Mouse (Mus musculus) intestine, embryonic 16.5 days (tissue): Measurements from ENCODE around the gene Sfi1. TPM values are rescaled to one million over a fixed set of nuclear protein-coding genes. Genes with fewer than 3 reads are reported as not detected.
"Not testable (repeated sequence)": the region's sequence is repeated elsewhere in the genome, so short reads cannot be mapped to it uniquely, and the experiment has no call there.

Source experiments
- ATAC-seq: fragments of 200-750 bp; cut with Nextera tagmentation; 2 replicates; pipeline ENCODE4 v1.8.0; 2017; ENCODE audit warnings: moderate TSS enrichment, moderate library complexity
- H3K27ac ChIP-seq: fragments of 300-500 bp; sonication (generic); 2 replicates; pipeline ENCODE4 v1.5.1; 2014; ENCODE audit warnings: mild to moderate bottlenecking, low read length
- H3K27me3 ChIP-seq: fragments of 300-500 bp; sonication (generic); replicated peaks from 2 replicates; pipeline ENCODE4 v1.6.1; 2014; ENCODE audit warnings: low read length, control low read depth, mixed read lengths; ENCODE audit not compliant: control insufficient read depth, insufficient read depth
- H3K36me3 ChIP-seq: fragments of 300-500 bp; sonication (generic); 2 replicates; pipeline ENCODE4 v1.6.1; 2014; ENCODE audit warnings: low read length, control low read depth; ENCODE audit not compliant: control insufficient read depth, insufficient read depth
- H3K4me1 ChIP-seq: fragments of 300-500 bp; sonication (generic); 2 replicates; pipeline ENCODE4 v1.6.1; 2014; ENCODE audit warnings: low read length, control low read depth, mixed read lengths; ENCODE audit not compliant: control insufficient read depth, insufficient read depth
- H3K4me2 ChIP-seq: fragments of 300-500 bp; sonication (generic); 2 replicates; pipeline ENCODE4 v1.6.1; 2014; ENCODE audit warnings: low read depth, low read length, control low read depth
- H3K4me3 ChIP-seq: fragments of 300-500 bp; sonication (generic); 2 replicates; pipeline ENCODE4 v1.5.1; 2014; ENCODE audit warnings: mild to moderate bottlenecking, low read length
- H3K9ac ChIP-seq: fragments of 300-500 bp; sonication (generic); 2 replicates; pipeline ENCODE4 v1.6.1; 2014; ENCODE audit warnings: low read depth, low read length
- H3K9me3 ChIP-seq: fragments of 300-500 bp; sonication (generic); 2 replicates; pipeline ENCODE4 v1.6.1; 2016; ENCODE audit warnings: low read length, control low read depth; ENCODE audit not compliant: control insufficient read depth
- WGBS: fragments of 180-500 bp; shearing (Covaris S2); extraction: QIAGEN DNeasy Blood & Tissue Kit; methylation state at CpG from one replicate; pipeline ENCODE4 v1.1.7; 2014; 5-methylcytosine and 5-hydroxymethylcytosine counted together
- polyA plus RNA-seq: library from polyadenylated mRNA; unstranded; fragments of >200 nt; fragmentation: Nextera tagmentation; extraction: Ambion mirVana; gene quantifications from 2 replicates; pipeline ENCODE4 v1.2.1, GENCODE M21; 2015

Gene Sfi1
- polyA plus RNA-seq, 1 experiment from 2014 or later = 12.6 TPM

- H3K4me1 ChIP-seq, H3K4me2 ChIP-seq, H3K27me3 ChIP-seq, H3K4me3 ChIP-seq, H3K27ac ChIP-seq, H3K9ac ChIP-seq, H3K36me3 ChIP-seq, H3K9me3 ChIP-seq: not testable (repeated sequence)
- 81% methylated on average over 6 of the region's 6 CpGs for WGBS
- peak; percentile 27 for ATAC-seq
These were observed 66.6 kb downstream of the Sfi1 start for GRCm38 (mm10) chr11:3126478-3127302.

DNA sequence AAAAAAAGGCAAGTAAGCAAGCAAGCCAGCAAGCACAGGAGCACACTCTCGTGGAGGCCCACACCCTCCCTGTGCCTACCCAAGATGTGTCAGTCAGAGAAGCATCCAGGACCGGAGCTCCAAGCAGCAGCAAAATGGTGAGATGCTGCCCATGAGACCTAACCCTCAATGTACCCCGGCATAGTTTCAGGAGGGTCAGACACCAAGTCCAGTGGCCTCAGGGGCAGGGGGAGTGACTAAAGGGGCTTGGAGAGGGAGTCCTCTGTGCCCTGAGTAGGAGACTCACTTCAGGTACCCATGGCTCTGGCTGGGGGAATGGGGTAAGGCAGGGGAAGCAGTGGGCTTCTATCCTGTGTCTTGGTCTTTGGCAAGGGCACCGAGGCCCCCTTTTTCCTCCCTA is 67.3 kb downstream of the Sfi1 start:
- not testable (repeated sequence) for H3K9ac ChIP-seq, H3K4me2 ChIP-seq, H3K9me3 ChIP-seq, ATAC-seq, H3K36me3 ChIP-seq, H3K4me1 ChIP-seq, H3K27me3 ChIP-seq, H3K27ac ChIP-seq, H3K4me3 ChIP-seq
- 95% methylated on average over 3 of the region's 4 CpGs for WGBS

DNA sequence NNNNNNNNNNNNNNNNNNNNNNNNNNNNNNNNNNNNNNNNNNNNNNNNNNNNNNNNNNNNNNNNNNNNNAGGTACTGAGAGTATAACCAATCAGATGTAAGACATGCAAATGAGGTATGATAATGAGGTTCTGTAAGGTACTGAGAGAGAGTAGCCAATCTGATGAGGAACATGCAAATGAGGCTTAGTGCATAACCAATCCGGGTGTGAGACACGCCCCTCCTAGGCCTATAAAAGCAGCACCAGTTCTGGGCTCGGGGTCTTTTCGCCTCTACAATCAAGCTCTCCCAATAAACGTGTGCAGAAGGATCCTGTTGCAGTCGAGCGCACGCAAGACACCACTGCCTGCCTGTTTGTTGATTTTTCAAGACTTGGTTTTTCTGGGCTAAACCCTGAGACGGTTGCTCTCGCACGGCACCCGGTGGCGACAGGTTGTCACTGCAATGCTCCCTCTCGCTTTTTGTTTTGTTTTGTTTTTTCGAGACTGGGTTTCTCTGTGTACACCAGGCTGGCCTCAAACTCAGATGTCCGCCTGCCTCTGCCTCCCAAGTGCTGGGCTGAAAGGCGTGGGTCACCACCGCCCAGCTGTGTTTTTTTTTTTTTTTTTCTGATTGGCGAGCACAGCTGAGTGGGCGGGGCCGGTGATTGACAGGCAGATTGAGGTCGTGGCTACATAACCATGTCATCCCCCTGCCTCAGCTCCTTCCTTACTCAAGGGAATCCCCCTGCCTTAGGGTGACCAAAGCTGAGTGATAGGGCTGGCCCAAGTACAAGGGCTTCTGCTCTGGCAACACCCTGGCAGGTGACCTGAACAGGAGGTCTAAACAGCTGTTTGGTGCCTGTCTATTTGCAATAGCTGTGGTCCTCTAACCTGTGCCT is 68.1 kb downstream of the Sfi1 start:
- H3K4me1 ChIP-seq, H3K4me3 ChIP-seq, H3K27ac ChIP-seq, H3K4me2 ChIP-seq, ATAC-seq, H3K27me3 ChIP-seq, H3K36me3 ChIP-seq, H3K9ac ChIP-seq, H3K9me3 ChIP-seq: not testable (repeated sequence)
- WGBS = 85% methylated on average over 22 of the region's 22 CpGs

GRCm38 (mm10) chr11:3114403-3114802 is 78.9 kb downstream of the Sfi1 start:
- no peak for ATAC-seq
- WGBS = 63% methylated on average over 3 of the region's 3 CpGs
- H3K9ac ChIP-seq = no peak overlapping the region
- no peak overlapping the region for H3K27ac ChIP-seq
- no peaks in the 10 kb centered on the region for H3K9me3 ChIP-seq
- H3K4me1 ChIP-seq = no peaks in the 10 kb centered on the region
- H3K36me3 ChIP-seq = no peaks in the 10 kb centered on the region
- H3K27me3 ChIP-seq = no peaks in the 10 kb centered on the region
- no peak overlapping the region for H3K4me2 ChIP-seq
- no peak overlapping the region for H3K4me3 ChIP-seq

DNA sequence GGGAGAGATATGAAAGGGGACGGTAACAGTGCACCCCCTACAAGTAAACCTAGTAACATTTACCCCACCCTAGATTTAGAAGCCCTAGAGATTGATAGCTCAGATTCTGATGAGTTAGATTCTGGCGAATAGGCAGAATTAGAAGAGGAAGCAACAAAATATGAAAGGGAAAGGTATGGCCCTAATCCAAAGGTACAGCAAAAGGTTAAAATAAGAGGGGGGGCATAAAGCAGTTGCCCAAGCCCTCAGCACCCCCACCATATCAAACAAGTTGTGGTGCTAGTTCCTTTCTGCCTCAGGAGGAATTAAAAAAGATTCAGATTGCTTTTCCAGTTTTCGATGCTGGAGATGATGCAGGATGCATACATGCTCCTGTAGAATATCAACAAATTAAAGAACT is 87.1 kb downstream of the Sfi1 start:
- Histone ChIP-seq H3K4me1 (no peaks in the 10 kb centered on the region), H3K27ac (no peak overlapping the region), H3K4me3 (no peak overlapping the region), H3K27me3 (no peaks in the 10 kb centered on the region), H3K9me3 (peaks cover 21% of the 10 kb centered on the region), H3K9ac (no peak overlapping the region), H3K36me3 (no peaks in the 10 kb centered on the region), H3K4me2 (no peak overlapping the region)
- 77% methylated on average over 3 of the region's 3 CpGs for WGBS
- no peak for ATAC-seq

GRCm38 (mm10) chr11:3105261-3105731 is 88.0 kb downstream of the Sfi1 start:
- Histone ChIP-seq H3K4me1 (no peaks in the 10 kb centered on the region), H3K4me2 (no peak overlapping the region), H3K36me3 (no peaks in the 10 kb centered on the region), H3K27ac (no peak overlapping the region), H3K4me3 (no peak overlapping the region), H3K9me3 (peaks cover 24% of the 10 kb centered on the region), H3K9ac (no peak overlapping the region), H3K27me3 (no peaks in the 10 kb centered on the region)
- WGBS = 92% methylated on average over 21 of the region's 21 CpGs
- no peak for ATAC-seq

GRCm38 (mm10) chr11:3104501-3105260 is 88.6 kb downstream of the Sfi1 start:
- not testable (repeated sequence) for H3K4me1 ChIP-seq, H3K36me3 ChIP-seq, ATAC-seq, H3K27me3 ChIP-seq, H3K9ac ChIP-seq, H3K4me2 ChIP-seq, H3K4me3 ChIP-seq, H3K27ac ChIP-seq
- H3K9me3 ChIP-seq = peaks cover 24% of the 10 kb centered on the region
- 87% methylated on average over 20 of the region's 20 CpGs for WGBS

GRCm38 (mm10) chr11:3103619-3104164 is 89.6 kb downstream of the Sfi1 start:
- Histone ChIP-seq H3K9me3 (peaks cover 24% of the 10 kb centered on the region), H3K4me3 (no peak overlapping the region), H3K27ac (no peak overlapping the region), H3K9ac (no peak overlapping the region), H3K4me1 (no peaks in the 10 kb centered on the region), H3K36me3 (no peaks in the 10 kb centered on the region), H3K4me2 (no peak overlapping the region), H3K27me3 (no peaks in the 10 kb centered on the region)
- no peak for ATAC-seq
- 81% methylated on average over 7 of the region's 7 CpGs for WGBS

GRCm38 (mm10) chr11:3102626-3103025 is 90.6 kb downstream of the Sfi1 start:
- not testable (repeated sequence) for ATAC-seq, H3K4me2 ChIP-seq, H3K4me1 ChIP-seq, H3K36me3 ChIP-seq, H3K27ac ChIP-seq, H3K27me3 ChIP-seq, H3K9ac ChIP-seq, H3K4me3 ChIP-seq
- H3K9me3 ChIP-seq = peaks cover 24% of the 10 kb centered on the region
- WGBS = 83% methylated on average over 7 of the region's 7 CpGs
